Mouse (Mus musculus): Measurements from ENCODE around the gene Nup98. TPM values are rescaled to one million over a fixed set of nuclear protein-coding genes. Genes with fewer than 3 reads are reported as not detected.

Gene Nup98
- polyA plus RNA-seq, 1 experiment from 2014 or later = 34.8 TPM

DNA sequence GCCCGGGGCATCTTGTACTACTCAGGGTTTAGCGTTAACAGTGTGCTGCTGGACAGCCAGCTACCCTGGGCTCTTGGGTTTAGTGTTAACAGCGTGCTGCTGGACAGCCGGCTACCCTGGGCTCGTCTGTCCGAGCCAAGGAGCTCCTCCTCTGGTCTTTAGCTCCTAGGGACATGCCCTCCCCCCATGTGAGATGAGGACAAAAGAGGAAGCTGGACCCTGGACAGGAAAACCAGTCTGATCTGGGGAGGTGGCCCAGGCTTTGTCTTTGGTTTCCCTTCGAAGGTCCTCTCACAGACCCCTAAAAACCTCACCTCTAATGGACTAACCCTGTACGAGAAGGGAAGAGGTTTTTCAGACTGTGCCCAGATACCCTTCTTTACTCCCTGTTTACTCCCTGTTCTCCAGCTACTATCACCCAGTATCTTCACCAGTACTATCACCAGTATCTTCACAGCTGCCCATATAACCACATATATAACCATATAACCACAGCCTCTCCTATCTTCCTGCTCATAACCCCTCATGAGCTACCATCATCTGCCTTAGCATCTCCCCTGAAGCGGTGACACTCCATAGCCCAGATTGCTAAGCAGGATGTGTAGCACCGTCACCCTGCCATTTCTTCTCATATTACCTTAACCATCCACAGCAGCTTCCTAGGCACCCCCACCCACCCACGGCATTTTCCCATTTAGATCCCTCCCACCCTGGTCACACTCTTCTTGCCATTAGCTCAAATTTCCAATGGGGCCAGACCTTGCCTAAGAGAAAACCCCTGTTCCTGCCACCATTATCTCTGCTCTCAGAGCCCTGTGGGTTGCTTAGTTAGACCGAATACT lies 37.2 kb upstream of the Nup98 start:
- Histone ChIP-seq H3K4me2 (replicated peaks) (peak overlapping the region; percentile 87), H3K27ac (no peak overlapping the region), H3K36me3 (no peaks in the 10 kb centered on the region), H3K9ac (no peak overlapping the region; the same call in 1 of the 2 replicates), H3K4me3 (no peak overlapping the region), H3K4me1 (peaks cover 34% of the 10 kb centered on the region), H3K9me3 (no peaks in the 10 kb centered on the region), H3K27me3 (replicated peaks) (no peaks in the 10 kb centered on the region)
- 75% methylated on average over 12 of the region's 12 CpGs for WGBS
- no peak for ATAC-seq (ENCODE audit: low FRiP score, low read depth)

GRCm38 (mm10) chr7:102246265-102246664 lies 36.3 kb upstream of the Nup98 start:
- ATAC-seq (ENCODE audit: low FRiP score, low read depth) = no peak
- H3K27me3 ChIP-seq (replicated peaks) = no peaks in the 10 kb centered on the region
- H3K4me1 ChIP-seq = peaks cover 34% of the 10 kb centered on the region
- H3K9ac ChIP-seq = no peak overlapping the region
- H3K4me3 ChIP-seq = no peak overlapping the region
- H3K27ac ChIP-seq = peak overlapping the region; percentile 17; the same call in 1 of the 2 replicates
- no peaks in the 10 kb centered on the region for H3K9me3 ChIP-seq
- H3K36me3 ChIP-seq = no peaks in the 10 kb centered on the region
- H3K4me2 ChIP-seq (replicated peaks) = no peak overlapping the region
- WGBS = 76% methylated on average over 6 of the region's 6 CpGs

GRCm38 (mm10) chr7:102245775-102246174 lies 35.8 kb upstream of the Nup98 start:
- no peak overlapping the region for H3K9ac ChIP-seq

DNA sequence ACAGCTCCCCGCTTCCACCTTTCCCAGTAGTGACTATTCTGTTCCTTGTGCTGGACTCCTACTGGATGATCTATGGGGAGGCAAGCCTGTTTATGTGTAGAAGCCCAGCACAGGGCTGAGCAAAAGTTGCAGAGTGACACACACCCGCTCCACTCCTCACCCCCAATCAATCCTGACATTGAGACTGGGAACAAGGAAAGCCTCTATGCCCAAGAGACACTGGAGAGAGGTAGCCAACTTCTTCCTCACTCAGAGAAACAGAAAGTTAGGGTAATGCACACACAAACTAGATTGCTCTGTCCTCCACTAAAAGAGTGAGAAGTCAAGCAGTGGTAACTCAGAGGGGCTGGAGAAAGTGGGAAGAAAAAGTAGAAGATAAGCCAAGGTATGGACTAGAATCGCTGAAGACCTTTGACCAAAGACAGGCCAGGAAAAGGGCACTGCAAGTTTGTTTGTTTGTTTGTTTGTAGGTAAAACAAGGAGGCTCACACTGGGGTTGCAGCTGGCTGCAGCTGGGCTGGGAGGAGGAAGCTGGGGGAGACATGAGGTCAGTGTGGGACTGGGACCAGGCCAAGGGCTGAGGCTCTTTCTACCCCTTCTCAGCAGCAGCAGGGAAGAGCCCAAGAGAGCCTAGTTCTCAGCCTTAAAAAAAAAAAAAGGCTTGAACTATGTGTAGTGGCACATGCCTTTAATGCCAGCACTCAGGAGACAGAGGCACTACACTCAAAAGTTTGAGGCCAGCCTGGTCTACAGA lies 35.0 kb upstream of the Nup98 start:
- H3K27me3 ChIP-seq (replicated peaks) = no peaks in the 10 kb centered on the region
- WGBS = 93% methylated on average over 3 of the region's 3 CpGs
- H3K27ac ChIP-seq = no peak overlapping the region
- no peak overlapping the region for H3K4me2 ChIP-seq (replicated peaks)
- H3K4me1 ChIP-seq = peaks cover 34% of the 10 kb centered on the region
- H3K4me3 ChIP-seq = no peak overlapping the region
- ATAC-seq (ENCODE audit: low FRiP score, low read depth) = no peak
- no peak overlapping the region for H3K9ac ChIP-seq
- H3K36me3 ChIP-seq = peaks cover 11% of the 10 kb centered on the region
- H3K9me3 ChIP-seq = no peaks in the 10 kb centered on the region

More at GRCm38 (mm10) chr7:102245775-102246174, 35.8 kb upstream of the Nup98 start:
- H3K27me3 ChIP-seq (replicated peaks) = no peaks in the 10 kb centered on the region
- peaks cover 34% of the 10 kb centered on the region for H3K4me1 ChIP-seq
- WGBS = 10% methylated on average over 1 of the region's 1 CpGs
- no peak overlapping the region for H3K4me3 ChIP-seq
- no peak for ATAC-seq (ENCODE audit: low FRiP score, low read depth)
- H3K27ac ChIP-seq = peak overlapping the region; percentile 17; the same call in 1 of the 2 replicates
- H3K9me3 ChIP-seq = no peaks in the 10 kb centered on the region
- H3K4me2 ChIP-seq (replicated peaks) = no peak overlapping the region
- peaks cover 4% of the 10 kb centered on the region; the same call in 1 of the 2 replicates for H3K36me3 ChIP-seq

DNA sequence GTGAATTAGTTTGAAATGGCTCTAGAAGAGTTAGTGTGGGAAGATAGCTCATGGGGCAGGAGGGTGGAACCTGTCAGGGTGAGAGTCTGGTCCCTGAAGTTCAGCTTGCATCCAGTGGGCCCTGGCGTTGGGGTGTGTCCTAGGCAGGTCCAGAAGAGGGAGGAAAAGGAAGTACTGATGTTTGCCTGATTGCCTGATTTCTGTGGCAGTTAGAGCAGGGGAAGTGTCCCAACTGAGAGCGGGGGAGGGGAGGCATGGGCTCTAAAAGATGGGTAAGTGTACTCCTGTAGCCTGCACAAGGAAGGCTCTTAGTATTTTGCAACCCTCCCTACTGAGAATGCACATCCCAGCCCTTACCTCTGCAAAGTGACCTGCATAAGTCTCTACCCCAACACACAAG lies 33.9 kb upstream of the Nup98 start:
- 78% methylated on average over 2 of the region's 2 CpGs for WGBS
- Histone ChIP-seq H3K27me3 (replicated peaks) (no peaks in the 10 kb centered on the region), H3K4me3 (no peak overlapping the region), H3K9ac (no peak overlapping the region), H3K27ac (no peak overlapping the region), H3K9me3 (no peaks in the 10 kb centered on the region), H3K4me2 (replicated peaks) (no peak overlapping the region), H3K4me1 (peaks cover 28% of the 10 kb centered on the region), H3K36me3 (peaks cover 22% of the 10 kb centered on the region)
- ATAC-seq (ENCODE audit: low FRiP score, low read depth) = no peak

- H3K36me3 ChIP-seq = peaks cover 31% of the 10 kb centered on the region
- H3K27ac ChIP-seq = no peak overlapping the region
- H3K4me2 ChIP-seq (replicated peaks) = no peak overlapping the region
- 91% methylated on average over 3 of the region's 3 CpGs for WGBS
- H3K9ac ChIP-seq = no peak overlapping the region
- no peaks in the 10 kb centered on the region for H3K9me3 ChIP-seq
- H3K27me3 ChIP-seq (replicated peaks) = no peaks in the 10 kb centered on the region
- H3K4me3 ChIP-seq = no peak overlapping the region
- H3K4me1 ChIP-seq = peaks cover 18% of the 10 kb centered on the region
- ATAC-seq (ENCODE audit: low FRiP score, low read depth) = no peak
These were observed 32.9 kb upstream of the Nup98 start for GRCm38 (mm10) chr7:102242917-102243316.

- Histone ChIP-seq H3K27me3 (replicated peaks) (no peaks in the 10 kb centered on the region), H3K9me3 (no peaks in the 10 kb centered on the region), H3K4me3 (no peak overlapping the region), H3K36me3 (peaks cover 35% of the 10 kb centered on the region), H3K4me2 (replicated peaks) (no peak overlapping the region), H3K9ac (no peak overlapping the region), H3K27ac (no peak overlapping the region), H3K4me1 (peaks cover 14% of the 10 kb centered on the region)
- no peak for ATAC-seq (ENCODE audit: low FRiP score, low read depth)
- 91% methylated on average over 5 of the region's 5 CpGs for WGBS
These were observed 32.4 kb upstream of the Nup98 start for GRCm38 (mm10) chr7:102242371-102242770.

- H3K27me3 ChIP-seq (replicated peaks) = no peaks in the 10 kb centered on the region
- H3K4me2 ChIP-seq (replicated peaks) = no peak overlapping the region
- H3K36me3 ChIP-seq = peaks cover 48% of the 10 kb centered on the region
- no peaks in the 10 kb centered on the region for H3K9me3 ChIP-seq
- no peak overlapping the region for H3K9ac ChIP-seq
- H3K4me1 ChIP-seq = no peaks in the 10 kb centered on the region
- WGBS = 95% methylated on average over 16 of the region's 16 CpGs
- H3K4me3 ChIP-seq = no peak overlapping the region
- no peak overlapping the region for H3K27ac ChIP-seq
- no peak for ATAC-seq (ENCODE audit: low FRiP score, low read depth)
These were observed 29.6 kb upstream of the Nup98 start for GRCm38 (mm10) chr7:102239591-102239990.

DNA sequence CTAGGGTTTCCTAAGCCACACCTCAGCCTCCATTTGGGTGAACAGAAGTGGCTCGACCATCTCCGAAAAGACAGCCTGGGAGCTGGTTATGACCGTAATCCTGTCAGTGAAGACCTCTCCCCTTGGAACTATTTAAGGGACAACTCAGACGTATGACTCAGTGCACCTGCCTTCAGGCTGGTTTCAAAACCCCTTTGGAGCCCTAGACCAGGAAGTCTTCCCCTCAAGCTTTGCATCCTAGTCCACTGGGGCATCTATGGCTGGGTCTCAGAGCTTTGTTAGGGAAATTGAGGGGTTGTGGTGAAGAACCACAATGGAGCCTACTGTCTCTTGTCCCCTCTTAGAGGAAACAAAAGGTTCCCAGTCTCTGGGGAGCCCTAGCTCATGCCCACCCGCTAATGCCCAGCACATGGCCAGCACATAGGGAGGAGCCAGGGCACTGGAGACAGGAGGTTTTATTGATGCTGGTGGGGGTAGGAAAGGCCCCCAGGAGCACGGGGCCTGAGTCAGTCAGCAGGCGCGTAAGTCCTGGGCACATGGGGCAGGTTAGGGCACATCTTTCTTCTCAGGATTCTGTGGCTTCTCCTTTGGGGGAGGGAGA lies 28.8 kb upstream of the Nup98 start:
- H3K9me3 ChIP-seq = no peaks in the 10 kb centered on the region
- no peak overlapping the region for H3K4me3 ChIP-seq
- no peak overlapping the region for H3K4me2 ChIP-seq (replicated peaks)
- whole genome bisulfite sequencing = 83% methylated on average over 8 of the region's 8 CpGs
- ATAC-seq (ENCODE audit: low FRiP score, low read depth) = no peak
- H3K27ac ChIP-seq = no peak overlapping the region
- H3K27me3 ChIP-seq (replicated peaks) = no peaks in the 10 kb centered on the region
- no peak overlapping the region for H3K9ac ChIP-seq
- H3K36me3 ChIP-seq = peaks cover 48% of the 10 kb centered on the region
- H3K4me1 ChIP-seq = no peaks in the 10 kb centered on the region

GRCm38 (mm10) chr7:102233059-102233458 lies 23.1 kb upstream of the Nup98 start:
- Histone ChIP-seq H3K4me1 (no peaks in the 10 kb centered on the region), H3K36me3 (peaks cover 25% of the 10 kb centered on the region), H3K4me3 (no peak overlapping the region), H3K4me2 (replicated peaks) (no peak overlapping the region), H3K27me3 (replicated peaks) (no peaks in the 10 kb centered on the region), H3K27ac (no peak overlapping the region), H3K9ac (no peak overlapping the region), H3K9me3 (no peaks in the 10 kb centered on the region)
- WGBS = 79% methylated on average over 4 of the region's 4 CpGs
- ATAC-seq (ENCODE audit: low FRiP score, low read depth) = no peak

DNA sequence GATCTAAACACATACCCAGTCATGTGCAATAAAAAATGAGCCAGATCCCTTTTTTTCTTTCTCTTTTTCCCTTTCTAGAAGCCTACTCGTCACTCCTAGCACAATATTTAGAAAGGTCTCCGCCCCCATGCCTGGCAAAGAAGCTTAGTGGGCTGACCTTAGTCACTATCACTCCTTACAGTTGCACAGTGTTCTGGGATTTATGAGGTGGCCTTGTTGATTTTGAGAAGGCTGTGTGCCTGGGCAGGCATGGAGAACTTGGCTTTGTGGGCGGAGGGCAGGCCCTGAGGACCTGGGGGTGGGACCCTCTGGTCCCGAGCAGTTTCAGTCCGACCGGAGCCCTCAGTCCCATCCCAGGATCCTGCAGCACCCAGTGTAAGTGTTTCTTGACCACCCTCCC lies 19.8 kb upstream of the Nup98 start:
- Histone ChIP-seq H3K27me3 (replicated peaks) (no peaks in the 10 kb centered on the region), H3K27ac (no peak overlapping the region), H3K4me3 (no peak overlapping the region), H3K4me1 (no peaks in the 10 kb centered on the region), H3K9ac (no peak overlapping the region), H3K36me3 (peaks cover 6% of the 10 kb centered on the region; the same call in 1 of the 2 replicates), H3K9me3 (no peaks in the 10 kb centered on the region), H3K4me2 (replicated peaks) (no peak overlapping the region)
- no peak for ATAC-seq (ENCODE audit: low FRiP score, low read depth)
- WGBS = 93% methylated on average over 6 of the region's 6 CpGs

DNA sequence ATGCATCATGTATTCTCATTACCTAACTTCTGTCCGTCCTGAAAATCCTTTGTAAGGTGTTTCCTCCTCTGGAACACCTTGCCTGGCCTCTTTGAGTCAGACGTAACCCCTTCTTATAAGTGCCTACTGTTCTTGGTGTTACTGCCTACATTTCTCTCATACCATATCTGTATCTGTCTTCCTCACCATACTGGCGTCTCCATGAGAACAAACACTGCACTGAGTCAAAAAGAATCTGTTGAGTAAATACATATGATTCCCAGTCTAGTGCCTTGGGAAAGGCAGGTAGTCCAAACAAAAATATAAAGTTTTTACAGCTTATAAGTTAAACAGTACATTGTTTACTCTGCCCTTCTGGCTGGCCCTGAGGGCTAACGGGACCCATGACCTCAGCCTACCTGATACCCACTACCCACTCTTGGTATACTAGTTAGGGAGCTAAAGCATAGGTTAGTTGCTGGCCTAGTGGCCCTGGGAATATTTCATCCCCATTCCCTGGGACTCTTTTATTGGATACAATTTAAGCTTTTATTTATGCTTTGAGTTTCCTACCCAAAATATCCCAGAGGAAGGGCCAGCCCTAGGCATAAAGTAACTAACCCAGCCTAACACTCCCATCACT lies 18.2 kb upstream of the Nup98 start:
- Histone ChIP-seq H3K36me3 (peaks cover 6% of the 10 kb centered on the region; the same call in 1 of the 2 replicates), H3K4me2 (replicated peaks) (no peak overlapping the region), H3K4me3 (no peak overlapping the region), H3K27me3 (replicated peaks) (no peaks in the 10 kb centered on the region), H3K9ac (no peak overlapping the region), H3K9me3 (no peaks in the 10 kb centered on the region), H3K4me1 (no peaks in the 10 kb centered on the region), H3K27ac (no peak overlapping the region)
- no peak for ATAC-seq (ENCODE audit: low FRiP score, low read depth)
- 95% methylated on average over 4 of the region's 4 CpGs for WGBS

Data from neural tube, embryonic 12.5 days (tissue).